Mouse (Mus musculus) G1E (cell line): ENCODE data around the gene Vps26b.

Source experiments
- CTCF ChIP-seq: IDR thresholded peaks from 2 replicates; pipeline ENCODE4 v1.5.1; 2012; ENCODE audit warnings: low read depth, low read length, inconsistent platforms, mixed read lengths
- GATA1 ChIP-seq: IDR thresholded peaks from 2 replicates; pipeline ENCODE4 v1.6.1; 2012; ENCODE audit warnings: borderline replicate concordance, low read length, inconsistent platforms, mixed read lengths
- TAL1 ChIP-seq: conservative IDR thresholded peaks from 2 replicates; pipeline ENCODE4 v1.6.1; 2012; ENCODE audit warnings: low read depth, low read length, inconsistent platforms, mixed read lengths

DNA sequence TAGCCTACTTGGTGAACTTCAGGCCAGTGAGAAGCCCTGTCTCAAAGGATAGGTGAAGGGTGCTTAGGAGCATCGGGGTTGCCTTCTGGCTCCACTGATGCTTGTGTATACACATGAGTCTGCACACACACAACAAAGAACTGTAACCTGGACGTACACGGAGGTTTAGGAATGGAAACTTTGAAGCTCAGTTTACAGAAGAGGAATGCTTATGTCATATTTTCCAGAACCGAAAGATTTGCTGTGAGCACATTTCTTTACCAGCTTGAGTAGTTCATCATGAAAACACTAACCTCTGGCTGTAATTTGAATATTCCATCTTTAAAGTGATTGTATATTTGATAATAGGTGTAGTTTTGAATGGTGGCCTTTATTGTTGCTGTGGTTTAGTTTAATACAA lies 41.0 kb upstream of the Vps26b start:
- no peak for TF ChIP-seq GATA1
- TF ChIP-seq CTCF = no peak
- TF ChIP-seq TAL1 = no peak
